Mouse (Mus musculus) brain, embryonic 14.5 days (tissue): ENCODE measurements around the gene Cdc42bpa. TPM values are rescaled to one million over a fixed set of nuclear protein-coding genes. Genes with fewer than 3 reads are reported as not detected.
A peak's percentile ranks its signal among the peaks of the same experiment; 100 is the strongest.

Experiments used
- DNase-seq: peaks from one replicate; pipeline ENCODE4 v3.0.0-alpha.2; 2011; ENCODE audit warnings: low read depth
- CTCF ChIP-seq: fragments of 200-500 bp; IDR thresholded peaks from 2 replicates; pipeline ENCODE4 v1.5.1; 2012; ENCODE audit warnings: inconsistent platforms, mild to moderate bottlenecking, moderate library complexity, borderline replicate concordance; ENCODE audit not compliant: insufficient read depth, insufficient read length; ENCODE audit errors: extremely low read depth
- POLR2A ChIP-seq: fragments of 200-500 bp; IDR thresholded peaks from 2 replicates; pipeline ENCODE4 v1.6.1; 2012; ENCODE audit warnings: mild to moderate bottlenecking, inconsistent platforms, borderline replicate concordance; ENCODE audit not compliant: poor library complexity, insufficient read depth, insufficient read length, severe bottlenecking; ENCODE audit errors: extremely low read depth
- polyA plus RNA-seq: library from polyadenylated mRNA; depleted of rRNA; stranded (reverse); fragments of >200 nt; gene quantifications from 2 replicates; pipeline ENCODE4 v1.2.3, GENCODE M21; 2012

Gene Cdc42bpa
- polyA plus RNA-seq, 1 experiment = 60.6 TPM

- TF ChIP-seq CTCF (no peak), POLR2A (no peak)
- peak; percentile 57 for DNase-seq
Observed at GRCm38 (mm10) chr1:179960882-179961698, 818 bp downstream of the Cdc42bpa start.

- DNase-seq = no peak
- TF ChIP-seq CTCF (no peak), POLR2A (no peak)
Observed at GRCm38 (mm10) chr1:179961777-179962176, 1.5 kb downstream of the Cdc42bpa start.

- DNase-seq = no peak
- TF ChIP-seq CTCF (no peak), POLR2A (no peak)
Observed at GRCm38 (mm10) chr1:179969776-179970428, 9.6 kb downstream of the Cdc42bpa start.

GRCm38 (mm10) chr1:179975021-179975420 lies 14.7 kb downstream of the Cdc42bpa start:
- TF ChIP-seq POLR2A (no peak), CTCF (no peak)
- no peak for DNase-seq

GRCm38 (mm10) chr1:179975645-179976275 lies 15.5 kb downstream of the Cdc42bpa start:
- no peak for DNase-seq
- TF ChIP-seq POLR2A (no peak), CTCF (no peak)

- DNase-seq = no peak
- TF ChIP-seq POLR2A (no peak), CTCF (no peak)
Observed at GRCm38 (mm10) chr1:179977437-179977836, 17.2 kb downstream of the Cdc42bpa start.

- DNase-seq = no peak
- no peak for TF ChIP-seq POLR2A
- TF ChIP-seq CTCF = no peak
Observed at GRCm38 (mm10) chr1:179978742-179979141, 18.5 kb downstream of the Cdc42bpa start.

- TF ChIP-seq POLR2A = no peak
- no peak for TF ChIP-seq CTCF
- no peak for DNase-seq
Observed at GRCm38 (mm10) chr1:179981680-179982079, 21.4 kb downstream of the Cdc42bpa start.

- no peak for DNase-seq
- TF ChIP-seq POLR2A = no peak
Observed at GRCm38 (mm10) chr1:179982183-179982582, 21.9 kb downstream of the Cdc42bpa start.

GRCm38 (mm10) chr1:179982933-179983332 lies 22.7 kb downstream of the Cdc42bpa start:
- TF ChIP-seq CTCF (no peak), POLR2A (no peak)
- no peak for DNase-seq

GRCm38 (mm10) chr1:179984171-179984570 lies 23.9 kb downstream of the Cdc42bpa start:
- TF ChIP-seq CTCF (no peak), POLR2A (no peak)
- DNase-seq = no peak

- no peak for TF ChIP-seq POLR2A
- no peak for TF ChIP-seq CTCF
- no peak for DNase-seq
Observed at GRCm38 (mm10) chr1:179991660-179992235, 31.5 kb downstream of the Cdc42bpa start.
